9 mouse cellular contexts compared by ENCODE assay signal in the genomic region with DNA sequence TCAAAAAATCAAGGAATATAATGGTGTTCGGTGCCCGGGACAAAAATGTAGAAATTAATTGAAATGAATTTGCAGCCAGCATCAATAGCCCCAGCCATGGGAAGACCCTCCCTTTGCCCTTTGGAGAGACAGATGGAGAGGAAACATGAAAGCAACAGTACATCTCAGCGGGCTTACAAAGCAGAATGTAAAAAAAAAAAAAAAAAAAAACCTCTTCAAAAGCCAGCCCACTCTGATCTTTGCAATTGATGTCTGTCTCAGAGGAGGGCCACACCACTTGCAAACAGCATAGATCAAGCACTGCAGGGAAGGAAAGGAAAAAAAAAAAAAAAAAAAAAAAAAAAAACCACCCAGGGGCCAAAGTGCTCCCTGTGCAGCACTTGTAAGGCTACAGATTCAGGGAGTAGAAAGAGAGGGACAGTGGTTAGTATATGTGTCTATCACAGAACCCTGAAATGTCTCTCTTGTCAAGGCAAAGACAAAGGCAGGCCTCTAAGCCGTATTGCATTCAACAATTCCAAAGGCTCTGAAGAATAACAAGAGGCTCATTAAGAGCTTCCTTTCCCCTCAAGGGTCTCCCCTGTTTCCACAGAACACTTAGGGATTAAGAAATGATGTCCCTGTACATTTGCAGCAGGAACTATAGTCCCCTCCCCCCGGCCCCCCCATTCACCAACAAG. TPM values are rescaled to one million over a fixed set of nuclear protein-coding genes. Genes with fewer than 3 reads are reported as not detected.
A peak's percentile ranks its signal among the peaks of the same experiment; 100 is the strongest.
DNase-seq lines count a peak whose midpoint lies in the region; ATAC-seq and TF ChIP-seq lines count a peak whose summit lies in the region.
"Had no signal": no experiment of that assay in that cellular context is flagged by ENCODE, and none has a peak within 500 bp of the region (broad histone marks: within the 10 kb centered on the region; RNA-seq: fewer than 3 reads in every experiment).

No protein-coding gene starts in this region.

- no peaks in the 10 kb centered on the region for H3K27me3 ChIP-seq in forebrain, embryonic 14.5 days (replicated peaks; ENCODE audit: control insufficient read depth, insufficient read depth, low read length)
- no peaks in the 10 kb centered on the region for H3K27me3 ChIP-seq in liver, postnatal 0 days (ENCODE audit: insufficient read depth, low read length)

- no peaks in the 10 kb centered on the region for H3K9me3 ChIP-seq in ES-E14 (ENCODE audit: control insufficient read depth, insufficient read depth, low read depth, low read length)
- no peaks in the 10 kb centered on the region for H3K9me3 ChIP-seq in forebrain, embryonic 14.5 days (replicated peaks; ENCODE audit: control insufficient read depth, low read length)
- H3K9me3 ChIP-seq in liver, postnatal 0 days (ENCODE audit: low read length): no peaks in the 10 kb centered on the region

- H3K4me3 ChIP-seq in ES-E14 (ENCODE audit: insufficient read depth in 1 of 2, low read depth in 1 of 2, low read length in 2 of 2, poor library complexity in 1 of 2, severe bottlenecking in 1 of 2): no peak overlapping the region
- H3K4me3 ChIP-seq in forebrain, embryonic 14.5 days (ENCODE audit: low read depth, low read length): no peak overlapping the region
- H3K4me3 ChIP-seq in liver, postnatal 0 days (ENCODE audit: low read depth, low read length): 0 out of 2 replicates have a peak overlapping the region, but pooled peaks have one; percentile 12

- peak; percentile 36 for DNase-seq in heart, adult 11 months
- DNase-seq in heart, adult 9 months (ENCODE audit: low spot score in 2 of 2): no peak
- DNase-seq in ES-E14 (ENCODE audit: low read depth, low spot score): no peak
- DNase-seq in forebrain, embryonic 14.5 days (ENCODE audit: low spot score): peak; percentile 58
- no peak for DNase-seq in liver, postnatal 0 days
- DNase-seq in frontal cortex, adult 2 months (ENCODE audit: extremely low spot score in 1 of 2, low spot score in 1 of 2): no peak
- no peak for DNase-seq in adrenal gland, postnatal 14 days
- DNase-seq in kidney, postnatal 36 days: no peak
- DNase-seq: kidney, adult 11 months had no signal

- peak; percentile 52 for ATAC-seq in forebrain, embryonic 14.5 days
- peak; percentile 38 for ATAC-seq in liver, postnatal 0 days

- no peak for TF ChIP-seq CTCF in liver, postnatal 0 days (IDR thresholded peaks at IDR 0.05; ENCODE audit: low read depth)

- peaks cover 4% of the 10 kb centered on the region for H3K36me3 ChIP-seq in ES-E14 (ENCODE audit: control insufficient read depth, insufficient read depth, low read length, poor library complexity, severe bottlenecking)
- H3K36me3 ChIP-seq in forebrain, embryonic 14.5 days (ENCODE audit: control insufficient read depth, insufficient read depth, low read length): no peaks in the 10 kb centered on the region
- H3K36me3 ChIP-seq in liver, postnatal 0 days (replicated peaks; ENCODE audit: insufficient read depth, low read length): peaks cover 21% of the 10 kb centered on the region

- in situ Hi-C loops in ES-E14 (cut with MboI; ENCODE audit: low sequenced_read_pairs in 2 of 2, unreplicated experiment in 2 of 2): no loop called here

- no peak overlapping the region for H3K9ac ChIP-seq in ES-E14 (ENCODE audit: insufficient read depth, low read depth, low read length, poor library complexity, severe bottlenecking)
- no peak overlapping the region; the same call in 1 of the 2 replicates for H3K9ac ChIP-seq in forebrain, embryonic 14.5 days (ENCODE audit: low read length)
- peak overlapping the region; percentile 45 for H3K9ac ChIP-seq in liver, postnatal 0 days (replicated peaks)

- H3K4me1 ChIP-seq in ES-E14 (ENCODE audit: control insufficient read depth in 2 of 2, insufficient read depth in 2 of 2, low read length in 2 of 2, poor library complexity in 1 of 2): peaks cover 0 to 2% of the 10 kb centered on the region in 2 experiments; a peak in 1 of 4 replicates
- peaks cover 17% of the 10 kb centered on the region for H3K4me1 ChIP-seq in forebrain, embryonic 14.5 days (ENCODE audit: control insufficient read depth, insufficient read depth, low read length)
- peaks cover 44% of the 10 kb centered on the region for H3K4me1 ChIP-seq in liver, postnatal 0 days (ENCODE audit: insufficient read depth)

- H3K4me2 ChIP-seq in forebrain, embryonic 14.5 days (ENCODE audit: low read length): no peak overlapping the region
- H3K4me2 ChIP-seq in liver, postnatal 0 days (ENCODE audit: low read depth, low read length): peak overlapping the region; percentile 60

- no peak for TF ChIP-seq EP300 in liver, postnatal 0 days (IDR thresholded peaks at IDR 0.05; ENCODE audit: low read depth)

- WGBS in forebrain, embryonic 14.5 days: 5% methylated on average over 5 of the region's 5 CpGs
- 42% methylated on average over 5 of the region's 5 CpGs for WGBS in liver, postnatal 0 days (ENCODE audit: insufficient replicate concordance)

- H3K27ac ChIP-seq in ES-E14 (ENCODE audit: insufficient read depth, low read depth, low read length, poor library complexity, severe bottlenecking): no peak overlapping the region
- H3K27ac ChIP-seq in forebrain, embryonic 14.5 days (ENCODE audit: low read depth, low read length): no peak overlapping the region
- H3K27ac ChIP-seq in liver, postnatal 0 days (ENCODE audit: low read depth): peak overlapping the region; percentile 91

TF ChIP-seq in ES-E14, 5 proteins besides CTCF, POLR2A, EP300 and RAD21:
- TF ChIP-seq ZNF384 (IDR thresholded peaks at IDR 0.05; ENCODE audit: low read depth, low read length) (0 out of 2 replicates have a peak, but pooled peaks have one; percentile 32), CHD2 (IDR thresholded peaks at IDR 0.05; ENCODE audit: low read depth, low read length) (no peak)

RNA-seq across cellular contexts. Expression of gene Tom1l1, which starts 24.4 kb away (rescaled TPM):
- total RNA-seq in ES-E14 (2012; rRNA removed): 12.0 and 14.3 TPM in 2 replicates
- polyA plus RNA-seq in forebrain, embryonic 14.5 days (2014; fragmentation: Nextera tagmentation; extraction: Ambion mirVana): 13.9 and 14.0 TPM in 2 replicates
- polyA plus RNA-seq in liver, postnatal 0 days (2015; fragmentation: Nextera tagmentation; extraction: Ambion mirVana): 24.0 and 24.6 TPM in 2 replicates
- polyA plus RNA-seq in frontal cortex, adult 2 months (2012; rRNA removed): 21.1 and 21.5 TPM in 2 replicates
- total RNA-seq in adrenal gland, postnatal 14 days (2021): 39.5 and 46.0 TPM in 2 replicates

RNA-seq across cellular contexts. Expression of gene Cox11, which starts 25.8 kb away (rescaled TPM):
- total RNA-seq in ES-E14 (2012; rRNA removed): 29.6 and 32.4 TPM in 2 replicates
- 21.4 and 22.1 TPM in 2 replicates for polyA plus RNA-seq in forebrain, embryonic 14.5 days (2014; fragmentation: Nextera tagmentation; extraction: Ambion mirVana)
- 16.3 and 22.5 TPM in 2 replicates for polyA plus RNA-seq in liver, postnatal 0 days (2015; fragmentation: Nextera tagmentation; extraction: Ambion mirVana)
- 23.5 and 26.1 TPM in 2 replicates for polyA plus RNA-seq in frontal cortex, adult 2 months (2012; rRNA removed)
- total RNA-seq in adrenal gland, postnatal 14 days (2021): 23.4 and 26.0 TPM in 2 replicates

RNA-seq across cellular contexts. Expression of gene Stxbp4, which starts 25.9 kb away (rescaled TPM):
- 7.7 and 10.8 TPM in 2 replicates for total RNA-seq in ES-E14 (2012; rRNA removed)
- polyA plus RNA-seq in forebrain, embryonic 14.5 days (2014; fragmentation: Nextera tagmentation; extraction: Ambion mirVana): 14.7 and 16.8 TPM in 2 replicates
- polyA plus RNA-seq in liver, postnatal 0 days (2015; fragmentation: Nextera tagmentation; extraction: Ambion mirVana): 1.3 and 1.9 TPM in 2 replicates
- polyA plus RNA-seq in frontal cortex, adult 2 months (2012; rRNA removed): 8.1 and 8.8 TPM in 2 replicates
- 7.4 and 8.7 TPM in 2 replicates for total RNA-seq in adrenal gland, postnatal 14 days (2021)

Comparison
In these comparisons a context has a peak if more than half of its experiments do, and no peak if none do; other contexts are left out.
1. DNase-seq: peak in heart, adult 11 months (single experiment) and forebrain, embryonic 14.5 days (single experiment); none in heart, adult 9 months (0 of 2), ES-E14 (single experiment), liver, postnatal 0 days (single experiment), frontal cortex, adult 2 months (0 of 2), adrenal gland, postnatal 14 days (single experiment) and kidney, postnatal 36 days (0 of 2).